Comparison of ENCODE assay signal across 23 mouse cellular contexts in the genomic region with DNA sequence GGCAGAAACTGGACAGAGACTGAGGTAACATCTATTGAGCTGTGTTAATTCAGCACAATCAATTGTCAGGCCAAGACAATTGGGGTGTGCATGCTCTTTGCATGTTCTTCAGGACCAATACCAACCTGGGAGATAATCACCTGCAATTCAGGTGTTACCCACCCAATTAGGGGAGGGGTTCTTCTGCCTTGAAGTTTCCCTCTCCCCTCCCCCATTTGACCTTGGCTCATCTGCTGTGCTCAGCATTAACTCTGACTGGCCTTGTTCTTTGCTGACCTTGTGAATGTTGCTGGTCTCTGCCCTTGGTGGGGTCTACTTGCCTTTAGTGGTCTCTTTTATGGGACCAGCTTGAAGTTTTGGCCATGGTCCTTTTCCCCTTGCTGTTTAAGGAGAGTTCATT. TPM values are rescaled to one million over a fixed set of nuclear protein-coding genes. Genes with fewer than 3 reads are reported as not detected.
DNase-seq lines count a peak whose midpoint lies in the region; ATAC-seq and TF ChIP-seq lines count a peak whose summit lies in the region.
"Had no signal": no experiment of that assay in that cellular context is flagged by ENCODE, and none has a peak within 500 bp of the region (broad histone marks: within the 10 kb centered on the region; RNA-seq: fewer than 3 reads in every experiment).

No protein-coding gene starts in this region.

- peaks cover 19% of the 10 kb centered on the region for H3K4me1 ChIP-seq in heart, embryonic 11.5 days (ENCODE audit: control insufficient read depth, insufficient read depth, low read length)
- H3K4me1 ChIP-seq in kidney, embryonic 16.5 days (ENCODE audit: insufficient read depth, low read length) = peaks cover 17% of the 10 kb centered on the region
- 0 out of 4 replicates have a peak, but pooled peaks cover 0 to 2% of the 10 kb centered on the region in 2 experiments for H3K4me1 ChIP-seq in ES-E14 (ENCODE audit: control insufficient read depth in 2 of 2, insufficient read depth in 2 of 2, low read length in 2 of 2, poor library complexity in 1 of 2)
- peaks cover 18% of the 10 kb centered on the region for H3K4me1 ChIP-seq in heart, embryonic 16.5 days (ENCODE audit: control insufficient read depth, insufficient read depth, low read length)

- no peak overlapping the region for H3K4me2 ChIP-seq in heart, embryonic 11.5 days
- no peak overlapping the region for H3K4me2 ChIP-seq in kidney, embryonic 16.5 days (replicated peaks; ENCODE audit: low read depth, low read length)
- H3K4me2 ChIP-seq in heart, embryonic 16.5 days (ENCODE audit: low read depth, low read length) = no peak overlapping the region
- H3K4me2 ChIP-seq: embryonic facial prominence, embryonic 15.5 days; limb, embryonic 13.5 days; liver, embryonic 13.5 days; lung, embryonic 14.5 days; midbrain, embryonic 11.5 days had no signal

- no peak for DNase-seq in heart, adult 8-10 months (ENCODE audit: low spot score)
- DNase-seq in kidney, adult 9 months = no peak
- no peak for DNase-seq in ES-E14 (ENCODE audit: low read depth, low spot score)
- DNase-seq in spleen, postnatal 36 days (ENCODE audit: low spot score in 2 of 2) = no peak
- DNase-seq: adrenal gland, postnatal 14 days; cerebellum, adult 11-12 months; cerebellum, postnatal 25 days; gastrocnemius, postnatal 10 days; kidney, adult 8-10 months; layer of hippocampus, postnatal 36 days; liver, embryonic 13.5 days; right cerebral cortex, postnatal 4 days; thymus, postnatal 14 days had no signal

- H3K9me3 ChIP-seq in heart, embryonic 11.5 days (replicated peaks; ENCODE audit: control insufficient read depth, low read length) = no peaks in the 10 kb centered on the region
- H3K9me3 ChIP-seq in kidney, embryonic 16.5 days (ENCODE audit: low read length) = no peaks in the 10 kb centered on the region
- H3K9me3 ChIP-seq in ES-E14 (ENCODE audit: control insufficient read depth, insufficient read depth, low read depth, low read length) = no peaks in the 10 kb centered on the region
- no peaks in the 10 kb centered on the region for H3K9me3 ChIP-seq in heart, embryonic 16.5 days (replicated peaks; ENCODE audit: control insufficient read depth, low read length)
- H3K9me3 ChIP-seq: embryonic facial prominence, embryonic 15.5 days; hindbrain, embryonic 10.5 days; limb, embryonic 13.5 days; liver, embryonic 13.5 days had no signal

- H3K36me3 ChIP-seq in heart, embryonic 11.5 days (ENCODE audit: control insufficient read depth, insufficient read depth, low read length) = no peaks in the 10 kb centered on the region
- no peaks in the 10 kb centered on the region for H3K36me3 ChIP-seq in kidney, embryonic 16.5 days (ENCODE audit: insufficient read depth, low read length)
- H3K36me3 ChIP-seq in ES-E14 (ENCODE audit: control insufficient read depth, insufficient read depth, low read length, poor library complexity, severe bottlenecking) = no peaks in the 10 kb centered on the region
- H3K36me3 ChIP-seq in heart, embryonic 16.5 days (ENCODE audit: control insufficient read depth, insufficient read depth) = no peaks in the 10 kb centered on the region
- H3K36me3 ChIP-seq: embryonic facial prominence, embryonic 15.5 days; G1E; hindbrain, embryonic 10.5 days; limb, embryonic 13.5 days; liver, embryonic 13.5 days had no signal

- ATAC-seq in heart, embryonic 11.5 days (replicated peaks; ENCODE audit: insufficient number of reproducible peaks, low FRiP score, low TSS enrichment) = no peak
- no peak for ATAC-seq in kidney, embryonic 16.5 days (ENCODE audit: low FRiP score, low TSS enrichment)
- no peak for ATAC-seq in heart, embryonic 16.5 days (replicated peaks; ENCODE audit: extremely low read depth, insufficient read depth, low FRiP score)
- ATAC-seq: hindbrain, postnatal 0 days had no signal

- peak overlapping the region; percentile 16; the same call in 1 of the 2 replicates for H3K27ac ChIP-seq in heart, embryonic 11.5 days (ENCODE audit: low read depth, low read length)
- peak overlapping the region; percentile 5; the same call in 1 of the 2 replicates for H3K27ac ChIP-seq in kidney, embryonic 16.5 days (ENCODE audit: low read length)
- H3K27ac ChIP-seq in ES-E14 (ENCODE audit: insufficient read depth, low read depth, low read length, poor library complexity, severe bottlenecking) = no peak overlapping the region
- peak overlapping the region; percentile 72 for H3K27ac ChIP-seq in heart, embryonic 16.5 days (ENCODE audit: low read length)
- H3K27ac ChIP-seq: hindbrain, embryonic 10.5 days; hindbrain, postnatal 0 days; limb, embryonic 13.5 days; liver, embryonic 13.5 days had no signal

- H3K27me3 ChIP-seq in heart, embryonic 11.5 days (ENCODE audit: control insufficient read depth, insufficient read depth, low read length) = no peaks in the 10 kb centered on the region
- no peaks in the 10 kb centered on the region for H3K27me3 ChIP-seq in kidney, embryonic 16.5 days (ENCODE audit: insufficient read depth, low read length)
- no peaks in the 10 kb centered on the region for H3K27me3 ChIP-seq in heart, embryonic 16.5 days (ENCODE audit: control insufficient read depth, insufficient read depth, low read length)
- H3K27me3 ChIP-seq: embryonic facial prominence, embryonic 15.5 days; limb, embryonic 13.5 days; liver, embryonic 13.5 days had no signal

- in situ Hi-C loops in ES-E14 (cut with MboI; ENCODE audit: low sequenced_read_pairs in 2 of 2, unreplicated experiment in 2 of 2) = no loop called here

- H3K9ac ChIP-seq in heart, embryonic 11.5 days (ENCODE audit: low read depth, low read length) = no peak overlapping the region
- no peak overlapping the region for H3K9ac ChIP-seq in kidney, embryonic 16.5 days (replicated peaks; ENCODE audit: low read length)
- no peak overlapping the region for H3K9ac ChIP-seq in ES-E14 (ENCODE audit: insufficient read depth, low read depth, low read length, poor library complexity, severe bottlenecking)
- H3K9ac ChIP-seq in heart, embryonic 16.5 days (ENCODE audit: low read length) = no peak overlapping the region; the same call in 1 of the 2 replicates
- H3K9ac ChIP-seq: embryonic facial prominence, embryonic 15.5 days; limb, embryonic 13.5 days; liver, embryonic 13.5 days; lung, embryonic 14.5 days had no signal

- no peak overlapping the region for H3K4me3 ChIP-seq in heart, embryonic 11.5 days (ENCODE audit: low read depth, low read length)
- H3K4me3 ChIP-seq in kidney, embryonic 16.5 days (ENCODE audit: low read length) = no peak overlapping the region
- H3K4me3 ChIP-seq in ES-E14 (ENCODE audit: insufficient read depth in 1 of 2, low read depth in 1 of 2, low read length in 2 of 2, poor library complexity in 1 of 2, severe bottlenecking in 1 of 2) = no peak overlapping the region
- H3K4me3 ChIP-seq in heart, embryonic 16.5 days (ENCODE audit: low read length) = no peak overlapping the region
- H3K4me3 ChIP-seq: embryonic facial prominence, embryonic 15.5 days; hindbrain, embryonic 10.5 days; limb, embryonic 13.5 days; liver, embryonic 13.5 days had no signal

TF ChIP-seq in ES-E14, 5 proteins besides CTCF, POLR2A, EP300 and RAD21:
- TF ChIP-seq MAFK (IDR thresholded peaks at IDR 0.05; ENCODE audit: insufficient read depth, low read depth, low read length) (peak; percentile 81), CHD2 (IDR thresholded peaks at IDR 0.05; ENCODE audit: low read depth, low read length) (no peak)

RNA-seq across cellular contexts. Expression of a gene that starts 19.5 kb away (rescaled TPM):
- 76.1 and 93.0 TPM in 2 replicates for polyA plus RNA-seq in heart, embryonic 11.5 days (2014; fragmentation: Nextera tagmentation; extraction: Ambion mirVana)
- 10 to 100 TPM; 23.7 to 34.1 (median 28.2) TPM for total RNA-seq in heart, adult 8-10 months (2022)
- 36.1 and 37.3 TPM in 2 replicates for polyA plus RNA-seq in kidney, embryonic 16.5 days (2015; fragmentation: Nextera tagmentation; extraction: Ambion mirVana)
- total RNA-seq in ES-E14 (2012; rRNA removed) = 4.8 and 15.5 TPM in 2 replicates
- 77.0 and 80.2 TPM in 2 replicates for polyA plus RNA-seq in heart, embryonic 16.5 days (2015; fragmentation: Nextera tagmentation; extraction: Ambion mirVana)

RNA-seq across cellular contexts. Expression of a gene that starts 42.3 kb away (rescaled TPM):
- 50.9 TPM in 2 replicates for polyA plus RNA-seq in heart, embryonic 11.5 days (2014; fragmentation: Nextera tagmentation; extraction: Ambion mirVana)
- 1 to 10 TPM; 5.7 to 7.4 (median 7.1) TPM for total RNA-seq in heart, adult 8-10 months (2022)
- 5.8 and 6.7 TPM in 2 replicates for polyA plus RNA-seq in kidney, embryonic 16.5 days (2015; fragmentation: Nextera tagmentation; extraction: Ambion mirVana)
- total RNA-seq in ES-E14 (2012; rRNA removed) = 0.21 and 1.3 TPM in 2 replicates
- 53.0 TPM in 2 replicates for polyA plus RNA-seq in heart, embryonic 16.5 days (2015; fragmentation: Nextera tagmentation; extraction: Ambion mirVana)
